Mouse (Mus musculus) neural tube, embryonic 11.5 days (tissue): ENCODE data around the gene Trim12a. TPM values are rescaled to one million over a fixed set of nuclear protein-coding genes. Genes with fewer than 3 reads are reported as not detected.

Source experiments
- polyA plus RNA-seq: library from polyadenylated mRNA; unstranded; fragments of >200 nt; fragmentation: Nextera tagmentation; extraction: Ambion mirVana; gene quantifications from 2 replicates; pipeline ENCODE4 v1.2.1, GENCODE M21; 2014

Gene Trim12a
- polyA plus RNA-seq, 1 experiment from 2014 or later = 2.2 TPM

Other genes starting within 250 kb of the Trim12a start
- gene Olfr644, start 243.6 kb downstream of the Trim12a start, polyA plus RNA-seq = not detected in 2 replicates
- not detected in 2 replicates for gene Olfr645, start 230.0 kb downstream of the Trim12a start, polyA plus RNA-seq
- gene Olfr646, start 210.6 kb downstream of the Trim12a start, polyA plus RNA-seq = not detected in 2 replicates
- gene Ubqln5, start 185.6 kb downstream of the Trim12a start, polyA plus RNA-seq = not detected in 2 replicates
- not detected in 2 replicates for gene Olfr643, start 178.1 kb downstream of the Trim12a start, polyA plus RNA-seq
- not detected in 2 replicates for gene Ubqln3, start 172.2 kb downstream of the Trim12a start, polyA plus RNA-seq
- gene Ubqlnl, start 164.9 kb downstream of the Trim12a start, polyA plus RNA-seq = not detected in 2 replicates
- gene Olfm5, start 150.6 kb downstream of the Trim12a start, polyA plus RNA-seq = 0.11 TPM in 1 of 2 replicates, not detected in the other
- 0.16 and 0.17 TPM in 2 replicates for gene Olfr648, start 132.1 kb downstream of the Trim12a start, polyA plus RNA-seq
- gene Olfr649, start 119.5 kb downstream of the Trim12a start, polyA plus RNA-seq = not detected in 2 replicates
- 2.5 and 3.1 TPM in 2 replicates for gene Trim6, start 96.7 kb downstream of the Trim12a start, polyA plus RNA-seq
- gene Trim34a, start 71.0 kb downstream of the Trim12a start, polyA plus RNA-seq = 0.74 and 0.84 TPM in 2 replicates
- gene Trim5, start 27.4 kb downstream of the Trim12a start, polyA plus RNA-seq = 0.07 TPM in 2 replicates
- not detected in 2 replicates for gene Trim34b, start 14.0 kb upstream of the Trim12a start, polyA plus RNA-seq
- gene Trim12c, start 37.9 kb upstream of the Trim12a start, polyA plus RNA-seq = 0.45 and 0.62 TPM in 2 replicates
- not detected in 2 replicates for gene Trim30b, start 54.4 kb upstream of the Trim12a start, polyA plus RNA-seq
- gene Trim30c, start 85.4 kb upstream of the Trim12a start, polyA plus RNA-seq = not detected in 2 replicates
- 0.95 and 1.1 TPM in 2 replicates for gene Trim30a, start 149.7 kb upstream of the Trim12a start, polyA plus RNA-seq
- 0.35 and 0.38 TPM in 2 replicates for gene Trim30d, start 192.4 kb upstream of the Trim12a start, polyA plus RNA-seq
- gene Olfr651, start 234.7 kb upstream of the Trim12a start, polyA plus RNA-seq = not detected in 2 replicates
- gene Olfr652, start 245.4 kb upstream of the Trim12a start, polyA plus RNA-seq = not detected in 2 replicates